Mouse (Mus musculus) heart, embryonic 10.5 days (tissue): ENCODE data around the gene Cd72. TPM values are rescaled to one million over a fixed set of nuclear protein-coding genes. Genes with fewer than 3 reads are reported as not detected.
A peak's percentile ranks its signal among the peaks of the same experiment; 100 is the strongest.

Source experiments
- DNase-seq: peaks from one replicate; pipeline ENCODE4 v3.0.0-alpha.2; 2017; ENCODE audit warnings: low spot score
- H3K27ac ChIP-seq: fragments of 300-500 bp; sonication (generic); 2 replicates; pipeline ENCODE4 v1.5.1; 2016; ENCODE audit warnings: mild to moderate bottlenecking
- H3K27me3 ChIP-seq: fragments of 300-500 bp; sonication (generic); 2 replicates; pipeline ENCODE4 v1.6.1; 2016; ENCODE audit warnings: mild to moderate bottlenecking; ENCODE audit not compliant: poor library complexity, insufficient read depth, severe bottlenecking
- H3K36me3 ChIP-seq: fragments of 300-500 bp; sonication (generic); 2 replicates; pipeline ENCODE4 v1.6.1; 2016; ENCODE audit warnings: mild to moderate bottlenecking, moderate library complexity
- H3K4me1 ChIP-seq: fragments of 300-500 bp; sonication (generic); 2 replicates; pipeline ENCODE4 v1.6.1; 2016; ENCODE audit warnings: mild to moderate bottlenecking
- H3K4me3 ChIP-seq: fragments of 300-500 bp; sonication (generic); 2 replicates; pipeline ENCODE4 v1.5.1; 2016; ENCODE audit warnings: mild to moderate bottlenecking, moderate library complexity
- H3K9me3 ChIP-seq: fragments of 300-500 bp; sonication (generic); 2 replicates; pipeline ENCODE4 v1.6.1; 2016; ENCODE audit warnings: mild to moderate bottlenecking, moderate library complexity
- WGBS: fragments of 180-500 bp; shearing (Covaris S2); methylation state at CpG from one replicate; pipeline ENCODE4 v1.1.7; 2016; 5-methylcytosine and 5-hydroxymethylcytosine counted together
- polyA plus RNA-seq: library from polyadenylated mRNA; unstranded; fragments of >200 nt; fragmentation: Nextera tagmentation; extraction: Ambion mirVana; gene quantifications from 2 replicates; pipeline ENCODE4 v1.2.1, GENCODE M21; 2016

Gene Cd72
- polyA plus RNA-seq, 1 experiment from 2014 or later, result 1.4 TPM

DNA sequence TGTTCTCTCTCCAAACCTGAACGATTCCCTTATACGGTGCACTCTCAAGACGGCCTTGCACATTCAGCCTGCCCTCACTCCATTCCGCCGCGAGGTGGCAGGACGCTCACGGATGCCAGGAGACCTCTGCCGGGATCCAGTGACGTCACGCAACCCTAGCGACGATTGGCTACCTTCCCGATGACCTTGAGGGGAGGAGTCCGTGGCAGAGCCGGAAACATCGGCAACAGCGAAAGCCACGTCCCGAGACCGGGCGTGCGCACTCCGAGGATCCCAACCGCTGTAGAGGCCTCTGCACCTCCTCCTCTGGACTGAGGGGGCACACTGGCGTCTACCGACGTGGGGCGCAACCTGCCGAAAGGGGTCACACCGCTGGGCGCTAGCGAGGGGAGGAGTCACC is 12.4 kb downstream of the Cd72 start:
- DNase-seq, result peak; percentile 99
- Histone ChIP-seq H3K36me3 (peaks cover 23% of the 10 kb centered on the region), H3K9me3 (no peaks in the 10 kb centered on the region), H3K27ac (peak overlapping the region; percentile 96), H3K27me3 (no peaks in the 10 kb centered on the region), H3K4me1 (peaks cover 12% of the 10 kb centered on the region), H3K4me3 (peak overlapping the region; percentile 96)
- WGBS, result under 1% methylated on average over 33 of the region's 33 CpGs

DNA sequence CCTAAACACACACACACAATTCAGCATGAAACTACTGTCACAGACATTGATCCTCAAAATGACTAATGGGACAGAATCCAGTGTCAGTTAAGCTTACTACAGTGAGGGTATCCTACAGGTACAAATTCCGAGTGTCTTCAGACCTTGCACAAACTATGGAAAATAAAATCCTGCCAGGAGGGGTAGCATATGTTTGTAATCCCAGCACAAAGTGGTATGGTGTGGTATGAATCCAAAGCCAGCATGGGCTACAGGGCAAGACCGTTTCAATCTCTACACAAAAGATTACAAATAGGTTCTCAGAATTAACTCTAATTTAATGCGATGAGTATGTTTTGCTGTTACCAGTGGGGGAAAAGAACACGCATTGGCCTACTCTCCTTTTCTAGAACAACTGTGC is 12.8 kb downstream of the Cd72 start, which contains the start of gene Tesk1:
TSS of gene Tesk1 (plus strand) at position 301 of the 400 bp plus-strand sequence.
- H3K9me3 ChIP-seq, result no peaks in the 10 kb centered on the region
- 29% methylated on average over 4 of the region's 4 CpGs for WGBS
- no peak for DNase-seq
- no peaks in the 10 kb centered on the region for H3K27me3 ChIP-seq
- peak within 1 kb of the TSS; percentile 96 for H3K4me3 ChIP-seq
- peaks cover 12% of the 10 kb centered on the region for H3K4me1 ChIP-seq
- H3K36me3 ChIP-seq, result peaks cover 19% of the 10 kb centered on the region
- H3K27ac ChIP-seq, result peak within 1 kb of the TSS; percentile 96

DNA sequence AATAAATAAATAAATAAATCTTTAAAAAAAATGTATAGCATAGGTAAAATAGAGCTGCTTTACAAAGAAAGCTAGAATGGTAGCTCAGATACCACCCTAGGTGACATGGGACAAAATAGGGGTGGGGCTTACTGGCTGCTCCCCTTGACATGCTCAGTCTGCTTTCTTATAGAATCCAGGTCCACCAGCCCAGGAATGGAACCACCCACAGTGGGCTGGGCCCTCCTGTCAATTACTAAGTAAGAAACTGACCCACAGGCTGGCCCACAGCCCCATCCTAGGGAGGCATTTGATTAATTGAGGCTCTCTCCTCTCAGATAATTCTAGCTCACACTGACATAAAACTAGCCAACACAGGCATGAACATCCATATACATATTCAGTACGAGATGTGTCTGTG is 21.6 kb downstream of the Cd72 start:
- WGBS, result 94% methylated on average over 1 of the region's 1 CpGs
- Histone ChIP-seq H3K27ac (no peak overlapping the region), H3K36me3 (no peaks in the 10 kb centered on the region), H3K4me1 (peaks cover 14% of the 10 kb centered on the region), H3K27me3 (peaks cover 32% of the 10 kb centered on the region), H3K4me3 (no peak overlapping the region), H3K9me3 (no peaks in the 10 kb centered on the region)
- DNase-seq, result no peak

DNA sequence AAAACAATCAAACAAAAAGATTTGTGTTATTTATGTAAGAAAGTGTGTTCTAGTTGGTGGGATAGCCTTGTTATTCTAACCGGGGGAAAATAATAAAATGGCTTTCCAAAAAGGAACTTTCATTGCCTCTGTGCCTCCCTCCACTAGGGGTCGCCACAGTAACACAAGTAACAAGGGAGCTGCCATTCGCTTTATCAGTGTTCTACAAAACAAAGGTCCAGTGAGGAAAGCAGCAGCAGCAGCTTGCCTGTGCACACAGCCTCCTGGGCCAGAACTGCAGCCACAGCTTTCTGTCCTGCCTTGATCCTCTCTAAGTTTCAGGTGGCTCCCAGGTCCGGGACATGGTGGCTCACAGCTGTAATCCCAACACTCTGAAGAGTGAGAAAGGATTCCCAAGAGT is 22.7 kb downstream of the Cd72 start:
- H3K27ac ChIP-seq, result no peak overlapping the region
- H3K36me3 ChIP-seq, result peaks cover under 1% of the 10 kb centered on the region; the same call in 1 of the 2 replicates
- H3K4me1 ChIP-seq, result peaks cover 21% of the 10 kb centered on the region
- peak; percentile 90 for DNase-seq
- H3K4me3 ChIP-seq, result no peak overlapping the region
- peaks cover 44% of the 10 kb centered on the region for H3K27me3 ChIP-seq
- no peaks in the 10 kb centered on the region for H3K9me3 ChIP-seq
- WGBS, result 7% methylated on average over 4 of the region's 4 CpGs

DNA sequence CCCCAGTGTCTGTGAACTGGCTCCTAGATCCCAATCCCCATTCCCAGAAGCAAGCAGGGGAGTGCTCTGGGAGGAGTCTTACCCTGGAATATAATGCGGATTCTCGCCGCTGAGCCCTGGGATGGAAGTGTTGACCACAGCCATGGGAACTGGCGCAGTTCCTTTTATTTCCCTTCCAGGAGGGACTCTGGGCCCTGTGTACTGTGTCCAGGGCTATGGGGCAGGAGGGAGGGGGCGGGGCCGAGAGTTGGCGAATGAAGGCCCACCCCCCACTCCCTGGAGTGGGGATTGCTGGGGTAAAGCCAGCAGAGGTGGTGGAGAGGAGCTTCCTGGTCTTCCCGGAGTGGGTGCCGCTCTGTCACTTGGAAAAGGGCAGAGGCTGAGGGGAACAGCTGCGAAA is 25.5 kb downstream of the Cd72 start, which contains the start of gene Fam166b:
TSS of gene Fam166b (minus strand) at position 189 of the 400 bp plus-strand sequence.
- WGBS, result 5% methylated on average over 10 of the region's 10 CpGs
- peak within 1 kb of the TSS; percentile 40 for H3K4me3 ChIP-seq
- H3K4me1 ChIP-seq, result peaks cover 39% of the 10 kb centered on the region
- H3K9me3 ChIP-seq, result no peaks in the 10 kb centered on the region
- no peak for DNase-seq
- peaks cover 27% of the 10 kb centered on the region for H3K36me3 ChIP-seq
- peaks cover 71% of the 10 kb centered on the region for H3K27me3 ChIP-seq
- H3K27ac ChIP-seq, result 0 out of 2 replicates have a peak within 1 kb of the TSS, but pooled peaks have one; percentile 17

DNA sequence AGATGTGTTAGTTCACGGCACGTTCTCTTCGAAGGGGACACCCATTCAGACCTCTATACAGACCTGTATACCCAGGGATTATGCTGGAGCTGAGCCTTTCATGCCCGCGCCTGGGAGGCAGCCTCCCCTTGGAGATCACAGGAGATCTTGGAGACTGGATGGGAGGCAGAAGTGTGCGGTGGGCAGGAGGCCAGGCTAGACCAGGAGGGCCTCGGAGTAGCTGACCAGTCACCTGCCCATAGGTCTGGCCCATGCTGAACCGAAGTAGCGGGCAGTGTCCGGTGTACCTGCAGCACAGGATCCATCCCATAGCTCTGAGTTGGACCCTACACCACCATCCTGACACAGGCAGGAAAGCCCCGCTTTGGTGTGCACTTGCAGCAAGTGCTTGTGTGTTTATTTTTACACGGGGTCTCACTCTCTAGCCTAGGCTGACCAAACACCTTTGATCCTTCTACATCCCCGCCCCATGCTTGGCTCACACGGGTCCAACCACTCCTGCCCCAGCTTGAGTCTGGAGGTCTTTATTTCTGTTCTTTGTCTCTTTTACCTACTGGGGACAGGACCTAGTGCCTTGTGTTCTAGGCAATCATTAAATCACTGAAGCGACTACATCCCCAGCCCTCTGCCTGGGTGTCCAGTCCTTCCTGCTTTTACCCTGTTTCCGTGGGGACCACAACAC is 26.1 kb downstream of the Cd72 start:
- Histone ChIP-seq H3K4me3 (peak overlapping the region; percentile 40), H3K27ac (0 out of 2 replicates have a peak overlapping the region, but pooled peaks have one; percentile 17), H3K27me3 (peaks cover 77% of the 10 kb centered on the region), H3K4me1 (peaks cover 39% of the 10 kb centered on the region), H3K36me3 (peaks cover 33% of the 10 kb centered on the region), H3K9me3 (no peaks in the 10 kb centered on the region)
- WGBS, result 34% methylated on average over 16 of the region's 16 CpGs
- no peak for DNase-seq

DNA sequence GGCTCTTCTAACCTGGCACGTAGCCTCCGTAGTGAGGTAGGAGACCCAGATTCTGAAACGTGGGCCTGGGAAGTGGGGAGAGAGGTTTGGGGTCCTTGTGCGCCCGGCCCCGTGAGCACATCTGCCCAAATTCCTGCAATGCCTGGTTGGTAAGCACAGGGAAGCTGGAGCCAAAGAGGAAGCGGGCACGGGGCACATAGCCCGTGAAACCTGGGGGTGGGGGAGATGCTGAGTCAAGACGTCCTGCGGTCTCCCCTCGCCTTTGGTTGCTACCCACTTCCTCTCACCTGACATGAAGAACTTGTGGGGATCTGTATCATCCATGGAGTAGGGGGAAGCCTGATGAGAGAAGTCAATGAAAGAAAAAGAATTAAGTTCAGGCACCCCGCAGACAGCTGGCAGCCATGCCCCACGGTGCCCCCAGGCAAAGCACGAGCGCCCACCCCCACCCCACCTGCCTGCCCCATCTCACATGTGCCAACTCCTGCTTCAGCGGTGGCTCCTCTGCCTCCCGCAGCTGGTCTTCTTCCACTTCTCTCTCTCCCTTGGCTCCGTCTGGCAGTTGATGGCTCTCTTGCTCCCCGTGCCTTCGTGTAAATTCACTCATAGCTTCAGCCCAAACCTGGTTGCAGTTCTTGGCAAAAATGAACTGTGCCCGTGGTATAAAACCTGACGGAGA is 26.8 kb downstream of the Cd72 start:
- H3K27me3 ChIP-seq, result peaks cover 84% of the 10 kb centered on the region
- peaks cover 40% of the 10 kb centered on the region for H3K36me3 ChIP-seq
- no peaks in the 10 kb centered on the region for H3K9me3 ChIP-seq
- H3K4me1 ChIP-seq, result peaks cover 39% of the 10 kb centered on the region
- H3K4me3 ChIP-seq, result peak overlapping the region; percentile 36
- 26% methylated on average over 23 of the region's 23 CpGs for WGBS
- no peak overlapping the region for H3K27ac ChIP-seq
- no peak for DNase-seq

DNA sequence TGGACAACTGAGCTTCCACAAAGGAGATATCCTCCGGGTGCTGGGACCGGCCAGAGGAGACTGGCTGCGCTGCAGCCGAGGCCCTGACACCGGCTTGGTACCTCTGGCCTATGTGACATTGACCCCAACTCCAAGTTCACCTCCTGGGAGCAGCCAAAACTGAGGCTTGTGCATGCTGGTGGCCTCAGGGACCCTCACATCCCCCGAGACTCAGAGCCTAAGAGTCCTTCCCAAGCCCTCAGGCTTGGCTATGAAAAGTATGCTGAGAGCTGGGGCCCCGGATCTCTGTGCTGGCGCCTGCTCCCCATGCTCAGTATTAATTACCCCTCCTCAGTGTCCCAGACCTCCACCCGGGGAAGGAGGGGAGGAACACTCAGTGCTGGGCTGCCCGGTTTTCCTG is 27.9 kb downstream of the Cd72 start:
- H3K4me3 ChIP-seq, result no peak overlapping the region
- WGBS, result 58% methylated on average over 10 of the region's 10 CpGs
- H3K9me3 ChIP-seq, result no peaks in the 10 kb centered on the region
- H3K27me3 ChIP-seq, result peaks cover 96% of the 10 kb centered on the region
- peaks cover 51% of the 10 kb centered on the region for H3K36me3 ChIP-seq
- H3K27ac ChIP-seq, result no peak overlapping the region
- peaks cover 43% of the 10 kb centered on the region for H3K4me1 ChIP-seq
- DNase-seq, result no peak

DNA sequence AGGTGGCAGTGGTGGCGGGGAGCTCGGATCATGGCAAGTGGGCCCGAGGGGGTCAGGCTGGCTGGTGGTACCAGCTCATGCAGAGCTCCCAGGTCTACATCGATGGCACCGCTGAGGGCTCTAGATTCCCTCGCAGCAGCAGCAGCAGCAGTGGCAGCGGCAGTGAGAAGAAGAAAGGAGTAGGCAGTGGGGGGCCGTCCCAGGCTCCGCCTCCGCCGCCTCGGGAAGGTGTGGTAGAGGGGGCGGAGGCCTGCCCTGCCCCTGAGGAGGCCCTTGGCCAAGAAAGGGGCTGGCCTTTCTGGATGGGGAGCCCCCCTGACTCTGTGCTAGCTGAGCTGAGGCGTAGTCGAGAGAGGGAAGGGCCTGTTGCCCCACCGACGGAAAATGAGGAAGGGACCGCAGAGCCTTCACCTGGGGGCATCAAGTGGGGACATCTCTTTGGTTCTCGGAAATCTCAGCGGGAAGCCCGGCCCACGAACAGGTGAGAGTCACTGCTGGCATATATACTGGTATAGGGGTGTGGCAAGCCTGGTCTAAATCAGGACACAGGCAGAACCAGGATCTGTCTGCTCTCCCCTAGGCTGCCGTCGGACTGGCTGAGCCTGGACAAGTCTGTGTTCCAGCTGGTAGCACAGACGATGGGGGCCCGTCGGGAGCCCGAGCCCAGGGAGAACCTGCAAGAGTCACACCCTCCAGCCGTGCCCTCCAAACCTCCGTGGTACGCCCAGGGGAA is 28.6 kb downstream of the Cd72 start:
- Histone ChIP-seq H3K4me1 (peaks cover 44% of the 10 kb centered on the region), H3K9me3 (no peaks in the 10 kb centered on the region), H3K27ac (no peak overlapping the region; the same call in 1 of the 2 replicates), H3K27me3 (peaks cover 99% of the 10 kb centered on the region), H3K4me3 (peak overlapping the region; percentile 46), H3K36me3 (peaks cover 56% of the 10 kb centered on the region)
- 26% methylated on average over 31 of the region's 31 CpGs for WGBS
- no peak for DNase-seq

DNA sequence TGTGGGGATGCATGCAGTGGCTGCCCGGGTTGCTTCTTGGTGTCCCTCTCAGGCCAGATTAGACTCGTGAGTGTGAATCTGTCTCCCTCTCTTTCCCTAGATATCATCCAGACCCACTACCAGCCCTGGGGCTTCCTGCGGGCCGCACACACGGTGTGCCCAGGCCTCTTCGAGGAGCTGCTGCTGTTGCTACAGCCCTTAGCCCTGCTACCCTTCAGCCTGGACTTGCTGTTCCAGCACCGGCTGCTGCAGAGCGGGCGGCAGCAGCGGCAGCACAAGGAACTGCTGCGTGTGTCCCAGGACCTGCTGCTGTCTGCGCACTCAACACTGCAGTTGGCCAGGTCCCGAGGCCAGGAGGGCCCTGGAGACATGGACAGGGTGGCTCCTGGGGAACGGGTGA is 29.2 kb downstream of the Cd72 start:
- Histone ChIP-seq H3K4me3 (peak overlapping the region; percentile 46), H3K27ac (no peak overlapping the region), H3K36me3 (peaks cover 56% of the 10 kb centered on the region), H3K27me3 (peaks cover 93% of the 10 kb centered on the region), H3K4me1 (peaks cover 44% of the 10 kb centered on the region), H3K9me3 (no peaks in the 10 kb centered on the region)
- 23% methylated on average over 14 of the region's 14 CpGs for WGBS
- DNase-seq, result no peak

DNA sequence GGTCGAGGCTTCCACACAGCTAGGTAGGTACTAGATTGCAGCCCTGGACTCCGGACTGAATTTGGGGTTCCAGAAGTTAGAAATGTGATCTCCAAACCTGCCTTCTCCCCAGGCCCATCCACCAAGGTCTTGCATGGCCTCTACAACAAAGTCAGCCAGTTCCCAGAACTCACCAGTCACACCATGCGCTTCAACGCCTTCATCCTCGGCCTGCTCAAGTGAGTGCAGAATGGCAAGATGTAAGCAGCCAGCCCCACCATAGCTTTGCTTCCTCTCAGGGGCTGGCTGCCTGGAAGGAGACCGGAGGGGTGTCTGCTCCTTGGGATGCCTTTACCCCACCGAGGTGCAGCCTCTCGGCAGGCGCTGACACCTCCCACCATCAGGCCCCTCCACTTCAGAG is 30.4 kb downstream of the Cd72 start:
- 74% methylated on average over 9 of the region's 9 CpGs for WGBS
- no peak overlapping the region for H3K4me3 ChIP-seq
- peaks cover 82% of the 10 kb centered on the region for H3K27me3 ChIP-seq
- H3K4me1 ChIP-seq, result peaks cover 48% of the 10 kb centered on the region
- DNase-seq, result no peak
- H3K36me3 ChIP-seq, result peaks cover 56% of the 10 kb centered on the region
- H3K27ac ChIP-seq, result no peak overlapping the region
- no peaks in the 10 kb centered on the region for H3K9me3 ChIP-seq

DNA sequence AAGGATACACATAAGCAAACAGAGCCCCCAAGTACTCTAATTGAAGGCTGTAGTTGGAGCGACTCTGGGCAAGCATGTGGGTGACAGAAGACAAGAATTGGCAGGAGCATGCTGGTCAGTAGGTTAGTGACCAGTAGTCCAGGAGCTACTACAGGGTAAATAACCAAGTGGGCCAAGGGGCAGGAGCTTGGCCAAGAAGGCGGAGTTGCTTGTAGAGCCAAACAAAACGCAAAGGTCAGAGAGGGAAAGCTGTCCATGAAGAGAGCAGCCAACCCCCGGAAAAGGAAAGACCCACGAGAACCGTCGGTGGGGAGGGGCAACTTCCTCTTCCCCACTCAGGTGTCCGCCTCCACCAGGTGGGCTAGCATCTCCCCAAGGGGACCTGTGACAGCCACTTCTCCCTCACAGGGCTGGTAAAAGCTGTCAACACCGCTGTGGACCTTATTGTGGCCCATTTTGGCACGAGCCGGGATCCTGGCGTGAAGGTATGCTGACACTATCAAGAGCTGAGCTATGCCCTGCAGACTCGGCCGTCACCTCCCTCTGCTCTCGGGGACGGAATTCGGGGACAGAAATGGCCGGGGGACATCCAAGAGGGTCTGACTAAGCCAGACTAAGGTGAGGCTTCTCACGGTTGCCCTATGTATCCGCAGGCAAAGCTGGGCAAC is 31.0 kb downstream of the Cd72 start:
- DNase-seq, result no peak
- Histone ChIP-seq H3K9me3 (no peaks in the 10 kb centered on the region), H3K36me3 (peaks cover 56% of the 10 kb centered on the region), H3K4me3 (no peak overlapping the region), H3K4me1 (peaks cover 44% of the 10 kb centered on the region), H3K27me3 (peaks cover 75% of the 10 kb centered on the region), H3K27ac (no peak overlapping the region)
- 85% methylated on average over 20 of the region's 20 CpGs for WGBS
